Mouse (Mus musculus) heart, postnatal 0 days (tissue): ENCODE results near the gene Lix1. TPM values are rescaled to one million over a fixed set of nuclear protein-coding genes. Genes with fewer than 3 reads are reported as not detected.

Experiments
- ATAC-seq: fragments of 200-750 bp; cut with Nextera tagmentation; 2 replicates; pipeline ENCODE4 v1.8.0; 2017; ENCODE audit warnings: low read depth, moderate number of reproducible peaks, moderate library complexity; ENCODE audit not compliant: insufficient read depth
- DNase-seq: peaks from one replicate; pipeline ENCODE4 v3.0.0-alpha.2; 2016; ENCODE audit warnings: low spot score
- H3K27ac ChIP-seq: fragments of 300-500 bp; sonication (generic); 2 replicates; pipeline ENCODE4 v1.5.1; 2014; ENCODE audit warnings: low read depth, mild to moderate bottlenecking
- H3K27me3 ChIP-seq: fragments of 300-500 bp; sonication (generic); 2 replicates; pipeline ENCODE4 v1.6.1; 2014; ENCODE audit warnings: low read length, mixed read lengths; ENCODE audit not compliant: control insufficient read depth, insufficient read depth
- H3K36me3 ChIP-seq: fragments of 300-500 bp; sonication (generic); replicated peaks from 2 replicates; pipeline ENCODE4 v1.6.1; 2014; ENCODE audit warnings: low read length, mixed read lengths; ENCODE audit not compliant: control insufficient read depth, insufficient read depth
- H3K4me1 ChIP-seq: fragments of 300-500 bp; sonication (generic); 2 replicates; pipeline ENCODE4 v1.6.1; 2014; ENCODE audit warnings: antibody characterized with exemption; ENCODE audit not compliant: control insufficient read depth, insufficient read depth
- H3K4me2 ChIP-seq: fragments of 300-500 bp; sonication (generic); 2 replicates; pipeline ENCODE4 v1.6.1; 2014; ENCODE audit warnings: low read depth, mild to moderate bottlenecking, low read length, moderate library complexity
- H3K4me3 ChIP-seq: fragments of 300-500 bp; sonication (generic); 2 replicates; pipeline ENCODE4 v1.5.1; 2014; ENCODE audit warnings: low read depth, low read length
- H3K9ac ChIP-seq: fragments of 300-500 bp; sonication (generic); replicated peaks from 2 replicates; pipeline ENCODE4 v1.6.1; 2014; ENCODE audit warnings: low read depth, low read length, mixed read lengths
- H3K9me3 ChIP-seq: fragments of 300-500 bp; sonication (generic); replicated peaks from 2 replicates; pipeline ENCODE4 v1.6.1; 2016; ENCODE audit warnings: low read length; ENCODE audit not compliant: control insufficient read depth
- CTCF ChIP-seq: IDR thresholded peaks from 2 replicates; pipeline ENCODE4 v1.5.1; 2016; ENCODE audit warnings: antibody characterized with exemption, control low read depth, low read depth
- EP300 ChIP-seq: IDR thresholded peaks from 2 replicates; pipeline ENCODE4 v1.6.1; 2016; ENCODE audit warnings: antibody characterized with exemption, low read depth
- WGBS: fragments of 180-500 bp; shearing (Covaris S2); extraction: QIAGEN DNeasy Blood & Tissue Kit; methylation state at CpG from one replicate; pipeline ENCODE4 v1.1.7; 2014; 5-methylcytosine and 5-hydroxymethylcytosine counted together
- polyA plus RNA-seq: library from polyadenylated mRNA; unstranded; fragments of >200 nt; fragmentation: Nextera tagmentation; extraction: Ambion mirVana; gene quantifications from 2 replicates; pipeline ENCODE4 v1.2.1, GENCODE M21; 2015
- total RNA-seq: library from RNA; depleted of rRNA; stranded (reverse); fragments of >200 nt; gene quantifications from 2 replicates; pipeline ENCODE4 v1.2.3, GENCODE M21; 2014; ENCODE audit warnings: low replicate concordance

The Lix1 gene
- total and polyA plus RNA-seq, 2 experiments from 2014 or later: 2.1 to 6.9 TPM

DNA sequence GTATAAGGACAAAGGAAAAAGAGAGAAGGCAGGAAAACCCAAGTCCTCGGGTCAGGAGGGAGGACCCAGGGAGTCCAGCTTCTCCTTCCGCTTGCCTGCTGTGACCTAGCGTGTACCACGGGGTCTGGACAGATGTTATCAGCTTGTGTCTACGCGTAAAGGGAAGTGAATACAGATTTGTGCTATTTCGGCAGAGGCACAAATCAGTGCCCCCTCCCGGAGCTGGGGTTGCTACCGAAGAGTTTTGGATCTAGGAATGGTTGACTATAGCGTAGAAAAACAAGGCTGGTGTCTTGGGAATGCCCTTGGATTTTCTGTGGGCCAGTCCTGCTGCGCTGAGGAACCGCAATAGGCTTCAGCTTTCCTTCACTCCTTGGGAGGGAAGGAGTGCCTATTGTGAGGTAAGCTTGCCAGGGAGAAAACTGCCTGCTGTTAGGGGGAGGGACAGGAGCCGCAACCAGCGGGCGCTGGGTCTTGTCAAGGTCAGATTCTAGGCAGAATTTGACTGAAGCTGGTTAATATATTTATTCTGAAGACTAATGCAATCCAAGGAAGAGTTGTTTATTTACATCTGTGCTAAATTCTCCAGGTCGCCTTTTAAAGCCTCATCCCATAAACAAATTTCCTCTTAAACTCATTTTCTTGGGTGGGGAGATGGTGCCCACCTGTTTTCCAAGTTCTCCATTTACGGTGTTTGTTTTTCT lies 46.4 kb downstream of the Lix1 start:
- no peaks in the 10 kb centered on the region for H3K27me3 ChIP-seq
- no peaks in the 10 kb centered on the region; the same call in 1 of the 2 replicates for H3K4me1 ChIP-seq
- peak overlapping the region; percentile 68 for H3K9ac ChIP-seq
- H3K27ac ChIP-seq: peak overlapping the region; percentile 80
- peak overlapping the region; percentile 82 for H3K4me2 ChIP-seq
- WGBS: 3% methylated on average over 17 of the region's 17 CpGs
- no peak for TF ChIP-seq EP300
- no peak for TF ChIP-seq CTCF
- H3K4me3 ChIP-seq: peak overlapping the region; percentile 66
- DNase-seq (peak; percentile 67), ATAC-seq (peak; percentile 94)
- H3K9me3 ChIP-seq: no peaks in the 10 kb centered on the region
- H3K36me3 ChIP-seq: no peaks in the 10 kb centered on the region

DNA sequence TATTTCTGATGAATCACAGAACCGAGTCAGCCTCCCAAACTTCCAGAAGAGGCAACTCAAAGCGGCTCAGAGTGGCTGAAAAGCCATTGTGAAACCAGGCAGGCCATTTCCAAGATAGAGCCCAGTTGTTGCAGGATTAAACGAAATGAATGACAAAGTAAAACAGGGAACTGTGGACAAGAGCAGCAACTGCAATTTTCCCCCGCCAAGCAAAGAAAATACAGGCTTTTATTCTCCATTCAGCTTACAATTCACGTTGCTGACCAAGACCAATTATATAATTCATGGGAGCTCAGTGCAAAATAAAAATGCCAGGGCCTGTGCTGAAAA lies 46.9 kb downstream of the Lix1 start:
- no peaks in the 10 kb centered on the region for H3K36me3 ChIP-seq
- H3K27me3 ChIP-seq: no peaks in the 10 kb centered on the region
- H3K4me2 ChIP-seq: peak overlapping the region; percentile 82
- H3K4me3 ChIP-seq: peak overlapping the region; percentile 66
- DNase-seq (peak; percentile 18), ATAC-seq (no peak)
- H3K9me3 ChIP-seq: no peaks in the 10 kb centered on the region
- peak overlapping the region; percentile 68 for H3K9ac ChIP-seq
- no peaks in the 10 kb centered on the region; the same call in 1 of the 2 replicates for H3K4me1 ChIP-seq
- H3K27ac ChIP-seq: peak overlapping the region; percentile 80
- no peak for TF ChIP-seq CTCF
- no peak for TF ChIP-seq EP300
- WGBS: 15% methylated on average over 5 of the region's 5 CpGs

DNA sequence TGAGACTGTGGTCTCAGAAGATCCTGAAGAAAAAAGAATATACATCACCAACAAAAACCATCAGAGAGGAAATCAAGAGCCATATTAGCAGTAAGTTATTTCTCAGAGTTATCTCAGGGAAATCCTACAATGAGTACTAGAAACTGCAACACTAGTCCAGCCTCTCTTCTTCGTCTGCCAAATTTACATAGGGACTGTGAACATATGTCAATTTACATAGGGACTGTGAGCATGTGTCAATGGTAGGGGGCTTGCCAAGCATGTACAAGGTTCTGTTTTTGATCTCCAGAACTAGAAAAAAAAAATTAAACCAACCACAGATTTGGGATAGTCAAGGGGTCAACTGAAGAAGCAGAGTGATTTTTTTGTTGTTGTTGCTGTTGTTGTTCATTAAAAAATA lies 48.6 kb downstream of the Lix1 start:
- Histone ChIP-seq H3K36me3 (no peaks in the 10 kb centered on the region), H3K27ac (no peak overlapping the region), H3K9me3 (no peaks in the 10 kb centered on the region), H3K4me3 (no peak overlapping the region), H3K27me3 (no peaks in the 10 kb centered on the region), H3K9ac (no peak overlapping the region), H3K4me2 (no peak overlapping the region), H3K4me1 (no peaks in the 10 kb centered on the region; the same call in 1 of the 2 replicates)
- TF ChIP-seq CTCF: no peak
- 82% methylated on average over 1 of the region's 1 CpGs for WGBS
- ATAC-seq: no peak
- DNase-seq: no peak

DNA sequence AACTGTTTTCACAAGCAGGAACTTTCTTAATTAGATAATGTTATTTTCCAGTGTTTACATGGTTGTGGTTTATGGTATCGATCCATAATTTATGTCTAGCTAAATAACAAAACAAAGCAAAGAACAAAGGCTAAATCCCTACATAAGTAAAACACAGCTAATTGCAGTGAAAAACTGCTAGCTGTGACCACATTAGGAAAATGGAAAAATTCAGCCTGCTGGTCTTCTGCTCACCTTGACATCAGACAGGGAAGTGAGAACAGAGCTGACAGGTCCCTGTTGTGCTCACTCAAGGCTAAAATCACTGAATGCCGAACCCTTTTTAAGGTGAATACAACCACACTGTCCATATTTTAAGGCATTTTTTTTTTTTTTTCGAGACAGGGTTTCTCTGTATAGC lies 50.1 kb downstream of the Lix1 start:
- Histone ChIP-seq H3K27ac (no peak overlapping the region), H3K36me3 (no peaks in the 10 kb centered on the region), H3K9me3 (no peaks in the 10 kb centered on the region), H3K9ac (no peak overlapping the region), H3K4me2 (no peak overlapping the region), H3K4me1 (no peaks in the 10 kb centered on the region; the same call in 1 of the 2 replicates), H3K4me3 (no peak overlapping the region), H3K27me3 (no peaks in the 10 kb centered on the region)
- no peak for TF ChIP-seq CTCF
- no peak for TF ChIP-seq EP300
- WGBS: 87% methylated on average over 3 of the region's 3 CpGs
- DNase-seq (no peak), ATAC-seq (no peak)

DNA sequence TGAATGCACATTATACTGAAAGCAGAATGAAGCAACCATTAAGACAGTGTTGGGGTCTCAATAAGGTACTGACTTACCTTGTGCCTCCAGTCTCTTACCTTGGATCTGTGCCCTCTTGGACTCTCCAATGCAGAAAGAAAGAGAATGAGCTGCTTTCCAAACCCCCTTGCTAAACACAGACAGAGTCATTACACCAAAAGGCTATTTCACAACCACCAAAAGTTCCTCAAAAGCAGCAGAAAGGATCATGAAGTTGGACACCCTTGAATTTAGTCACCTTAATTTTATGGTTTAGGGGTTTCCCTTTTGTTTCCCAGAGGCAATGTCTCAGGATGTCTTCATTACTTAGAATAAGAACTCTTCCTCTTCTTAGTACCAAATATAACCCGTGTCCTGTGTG lies 52.1 kb downstream of the Lix1 start:
- no peak overlapping the region for H3K9ac ChIP-seq
- H3K4me3 ChIP-seq: no peak overlapping the region
- no peaks in the 10 kb centered on the region for H3K9me3 ChIP-seq
- TF ChIP-seq CTCF (no peak), EP300 (no peak)
- H3K27me3 ChIP-seq: no peaks in the 10 kb centered on the region
- no peaks in the 10 kb centered on the region for H3K36me3 ChIP-seq
- no peaks in the 10 kb centered on the region; the same call in 1 of the 2 replicates for H3K4me1 ChIP-seq
- no peak overlapping the region for H3K27ac ChIP-seq
- ATAC-seq: no peak
- no peak for DNase-seq
- WGBS: 69% methylated on average over 1 of the region's 1 CpGs
- no peak overlapping the region for H3K4me2 ChIP-seq

DNA sequence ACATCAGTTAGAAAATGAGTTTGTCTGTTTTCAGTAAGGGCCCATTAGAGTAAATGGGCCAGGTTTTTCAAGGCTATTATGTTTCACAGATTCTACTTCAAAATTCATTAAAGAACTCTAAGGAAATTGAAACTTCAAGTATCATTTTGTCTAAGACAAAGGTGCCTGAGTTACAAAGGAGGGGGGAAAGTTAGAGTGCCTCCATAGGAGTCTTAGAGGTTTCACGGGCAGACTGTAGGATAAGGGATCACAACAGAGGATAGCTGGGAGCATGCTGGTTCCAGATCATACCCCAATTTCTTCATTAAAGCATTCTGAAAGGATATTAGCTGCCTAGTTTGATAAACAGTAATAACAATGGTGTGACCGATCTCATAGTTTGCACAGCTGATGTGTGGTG lies 83.3 kb downstream of the Lix1 start:
- DNase-seq (no peak), ATAC-seq (no peak)
- 66% methylated on average over 2 of the region's 2 CpGs for whole genome bisulfite sequencing
- H3K4me2 ChIP-seq: no peak overlapping the region
- no peaks in the 10 kb centered on the region for H3K9me3 ChIP-seq
- no peak overlapping the region for H3K9ac ChIP-seq
- no peak for TF ChIP-seq CTCF
- TF ChIP-seq EP300: no peak
- no peaks in the 10 kb centered on the region for H3K27me3 ChIP-seq
- H3K4me1 ChIP-seq: no peaks in the 10 kb centered on the region
- H3K4me3 ChIP-seq: no peak overlapping the region
- no peak overlapping the region for H3K27ac ChIP-seq
- no peaks in the 10 kb centered on the region for H3K36me3 ChIP-seq
